Mouse (Mus musculus) kidney, adult 2 months (tissue): Measurements from ENCODE around the gene Smim12. TPM values are rescaled to one million over a fixed set of nuclear protein-coding genes. Genes with fewer than 3 reads are reported as not detected.
A peak's percentile ranks its signal among the peaks of the same experiment; 100 is the strongest.

Source experiments
- DNase-seq: peaks from one replicate; pipeline ENCODE4 v3.0.0; 2021
- H3K27ac ChIP-seq: fragments of 200-500 bp; 2 replicates; pipeline ENCODE4 v1.5.1; 2012; ENCODE audit warnings: low read depth, low read length, control low read depth, inconsistent platforms; ENCODE audit not compliant: insufficient read depth
- H3K27me3 ChIP-seq: fragments of 200-500 bp; replicated peaks from 2 replicates; pipeline ENCODE4 v1.6.1; 2012; ENCODE audit warnings: mild to moderate bottlenecking, moderate library complexity, low read length, inconsistent platforms; ENCODE audit not compliant: control insufficient read depth, insufficient read depth
- H3K36me3 ChIP-seq: fragments of 200-500 bp; 2 replicates; pipeline ENCODE4 v1.6.1; 2012; ENCODE audit warnings: mild to moderate bottlenecking, moderate library complexity, low read length, inconsistent platforms; ENCODE audit not compliant: control insufficient read depth, insufficient read depth
- H3K4me1 ChIP-seq: fragments of 200-500 bp; 2 replicates; pipeline ENCODE4 v1.6.1; 2011; ENCODE audit warnings: low read length; ENCODE audit not compliant: control insufficient read depth, insufficient read depth
- H3K4me3 ChIP-seq: fragments of 200-500 bp; 2 replicates; pipeline ENCODE4 v1.5.1; 2011; ENCODE audit warnings: mild to moderate bottlenecking, low read depth, low read length, control low read depth; ENCODE audit not compliant: insufficient read depth
- CTCF ChIP-seq: fragments of 200-500 bp; conservative IDR thresholded peaks from 2 replicates; pipeline ENCODE4 v1.5.1; 2011; ENCODE audit warnings: low read depth, mild to moderate bottlenecking, control low read depth, low read length, moderate library complexity, mixed read lengths; ENCODE audit not compliant: insufficient read depth, insufficient read length
- POLR2A ChIP-seq: fragments of 200-500 bp; IDR thresholded peaks from one replicate; pipeline ENCODE4 v1.6.1; 2011; ENCODE audit warnings: low read depth, low read length, control low read depth
- WGBS: fragments of 180-500 bp; shearing (Covaris S2); methylation state at CpG from one replicate; pipeline ENCODE4 v1.1.7; 2018; 5-methylcytosine and 5-hydroxymethylcytosine counted together
- polyA plus RNA-seq: library from polyadenylated mRNA; depleted of rRNA; stranded (reverse); fragments of >200 nt; gene quantifications from 2 replicates; pipeline ENCODE4 v1.2.3, GENCODE M21; 2012

Gene Smim12
- polyA plus RNA-seq, 1 experiment: 49.9 TPM

- TF ChIP-seq POLR2A (no peak), CTCF (peak; percentile 66)
- whole genome bisulfite sequencing: 1% methylated on average over 67 of the region's 67 CpGs
- no peaks in the 10 kb centered on the region for H3K36me3 ChIP-seq
- H3K27ac ChIP-seq: no peak overlapping the region
- H3K4me3 ChIP-seq: peak overlapping the region; percentile 53
- H3K27me3 ChIP-seq: peaks cover 3% of the 10 kb centered on the region; the same call in 1 of the 2 replicates
- DNase-seq: peak; percentile 89
- H3K4me1 ChIP-seq: no peaks in the 10 kb centered on the region
These were observed 7.7 kb upstream of the Smim12 start for GRCm38 (mm10) chr4:127235742-127236487.

GRCm38 (mm10) chr4:127236631-127237030 is 7.0 kb upstream of the Smim12 start:
- WGBS: 7% methylated on average over 14 of the region's 14 CpGs
- no peaks in the 10 kb centered on the region for H3K36me3 ChIP-seq

GRCm38 (mm10) chr4:127237271-127237670 is 6.3 kb upstream of the Smim12 start:
- no peak for DNase-seq
- no peak overlapping the region for H3K4me3 ChIP-seq
- no peaks in the 10 kb centered on the region for H3K4me1 ChIP-seq
- no peaks in the 10 kb centered on the region for H3K36me3 ChIP-seq
- no peak for TF ChIP-seq CTCF
- TF ChIP-seq POLR2A: no peak
- H3K27ac ChIP-seq: no peak overlapping the region
- peaks cover 3% of the 10 kb centered on the region; the same call in 1 of the 2 replicates for H3K27me3 ChIP-seq
- WGBS: 73% methylated on average over 10 of the region's 10 CpGs

More at GRCm38 (mm10) chr4:127236631-127237030, 7.0 kb upstream of the Smim12 start:
- DNase-seq: no peak
- TF ChIP-seq POLR2A: no peak
- no peak for TF ChIP-seq CTCF
- Histone ChIP-seq H3K4me1 (no peaks in the 10 kb centered on the region), H3K27me3 (peaks cover 3% of the 10 kb centered on the region; the same call in 1 of the 2 replicates), H3K4me3 (peak overlapping the region; percentile 53), H3K27ac (no peak overlapping the region)

GRCm38 (mm10) chr4:127242696-127243095 is 888 bp upstream of the Smim12 start:
- 57% methylated on average over 6 of the region's 6 CpGs for WGBS
- H3K4me1 ChIP-seq: peaks cover 8% of the 10 kb centered on the region; the same call in 1 of the 2 replicates

GRCm38 (mm10) chr4:127243953-127244352 is 369 bp downstream of the Smim12 start:
- peak overlapping the region; percentile 32 for H3K27ac ChIP-seq
- peak overlapping the region; percentile 99 for H3K4me3 ChIP-seq
- no peak for DNase-seq
- peaks cover 8% of the 10 kb centered on the region; the same call in 1 of the 2 replicates for H3K4me1 ChIP-seq
- TF ChIP-seq POLR2A (peak; percentile 1), CTCF (no peak)
- H3K27me3 ChIP-seq: no peaks in the 10 kb centered on the region
- 0% methylated on average over 26 of the region's 26 CpGs for WGBS
- H3K36me3 ChIP-seq: no peaks in the 10 kb centered on the region

More at GRCm38 (mm10) chr4:127242696-127243095, 888 bp upstream of the Smim12 start:
- Histone ChIP-seq H3K27ac (no peak overlapping the region), H3K4me3 (no peak overlapping the region), H3K27me3 (no peaks in the 10 kb centered on the region), H3K36me3 (no peaks in the 10 kb centered on the region)
- TF ChIP-seq POLR2A (no peak), CTCF (no peak)
- no peak for DNase-seq

GRCm38 (mm10) chr4:127249701-127250349 is 6.2 kb downstream of the Smim12 start:
- WGBS: under 1% methylated on average over 5 of the region's 5 CpGs
- Histone ChIP-seq H3K27me3 (no peaks in the 10 kb centered on the region), H3K4me1 (peaks cover 8% of the 10 kb centered on the region), H3K4me3 (no peak overlapping the region), H3K36me3 (no peaks in the 10 kb centered on the region), H3K27ac (no peak overlapping the region)
- peak; percentile 98 for DNase-seq
- TF ChIP-seq POLR2A (no peak), CTCF (peak; percentile 99)
